Mouse (Mus musculus) erythroblast, embryonic 14.5 days (primary cell): ENCODE data around the gene Cep164.

Experiments
- GATA1 ChIP-seq: IDR thresholded peaks from 2 replicates; pipeline ENCODE4 v1.6.1; 2012; ENCODE audit warnings: low read length, inconsistent platforms, mixed read lengths
- TAL1 ChIP-seq: IDR thresholded peaks from 3 replicates; pipeline ENCODE4 v1.6.1; 2012; ENCODE audit warnings: low read length, inconsistent platforms, mixed read lengths

DNA sequence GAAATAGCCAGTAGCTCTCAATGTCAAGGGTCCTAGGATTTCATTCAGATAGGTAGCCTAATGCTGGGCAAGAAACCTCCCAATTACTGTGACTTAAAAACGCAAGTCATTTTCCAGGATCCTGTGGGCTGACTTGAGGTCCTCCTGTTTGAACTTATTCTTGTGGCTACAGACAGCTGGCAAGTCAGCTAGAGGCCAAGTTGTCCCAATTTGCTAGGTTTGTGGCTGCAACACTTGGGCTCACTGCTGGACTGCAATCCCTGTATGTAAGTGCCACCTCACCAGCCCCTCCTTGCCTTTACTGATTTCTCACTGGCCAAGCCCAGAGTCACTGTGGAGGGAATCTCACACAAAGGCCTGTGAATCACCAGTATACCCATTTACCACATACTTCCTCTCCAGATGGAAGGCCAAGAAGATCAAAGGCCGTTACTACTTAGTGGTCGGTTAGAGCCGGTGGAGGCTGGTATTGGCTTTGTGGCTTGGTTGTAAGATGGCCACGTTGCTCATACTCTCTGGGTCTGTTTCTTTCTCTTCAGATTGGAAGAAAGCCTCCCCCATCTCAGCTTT, 18.5 kb upstream of the Cep164 start:
- TF ChIP-seq TAL1: no peak
- no peak for TF ChIP-seq GATA1
